Mouse (Mus musculus) cerebellum, postnatal 36 days (tissue): Measurements from ENCODE around the gene Pigl.
A peak's percentile ranks its signal among the peaks of the same experiment; 100 is the strongest.

Experiments used
- DNase-seq, 2 experiments: peaks; one replicate each; pipeline ENCODE4 v3.0.0; 2021 to 2022; ENCODE audit warnings: mixed read lengths in 2 of 2

The Pigl gene

DNA sequence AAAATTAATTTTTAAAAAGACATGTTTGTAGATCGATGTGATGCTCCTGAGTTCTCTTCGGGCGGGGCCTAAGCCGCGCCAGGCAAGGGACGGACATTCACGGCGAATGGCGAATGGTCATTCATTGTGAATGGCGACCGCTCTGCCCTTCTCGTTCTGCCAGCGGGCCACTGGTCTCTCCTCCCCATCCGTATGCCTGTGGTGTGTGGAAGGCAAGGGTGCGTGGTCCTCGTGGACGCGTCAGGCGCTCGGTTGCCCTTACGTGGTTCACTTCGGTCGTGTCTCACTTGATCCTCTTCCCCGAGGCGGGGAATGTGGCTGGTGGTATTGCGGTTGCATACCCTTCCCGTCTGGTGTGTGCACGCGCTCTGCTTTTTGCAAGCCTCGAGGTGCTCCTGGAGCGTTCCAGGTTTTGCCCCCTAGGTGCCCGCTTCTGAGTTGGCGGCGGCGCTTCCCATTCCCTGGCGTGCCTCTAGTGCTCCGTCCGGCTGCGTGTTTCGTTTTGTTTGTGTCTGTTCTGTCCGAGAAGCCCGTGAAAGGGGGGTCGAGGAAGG is 102.3 kb downstream of the Pigl start:
- peak in 1 of 2 experiments; percentile 14 for DNase-seq

DNA sequence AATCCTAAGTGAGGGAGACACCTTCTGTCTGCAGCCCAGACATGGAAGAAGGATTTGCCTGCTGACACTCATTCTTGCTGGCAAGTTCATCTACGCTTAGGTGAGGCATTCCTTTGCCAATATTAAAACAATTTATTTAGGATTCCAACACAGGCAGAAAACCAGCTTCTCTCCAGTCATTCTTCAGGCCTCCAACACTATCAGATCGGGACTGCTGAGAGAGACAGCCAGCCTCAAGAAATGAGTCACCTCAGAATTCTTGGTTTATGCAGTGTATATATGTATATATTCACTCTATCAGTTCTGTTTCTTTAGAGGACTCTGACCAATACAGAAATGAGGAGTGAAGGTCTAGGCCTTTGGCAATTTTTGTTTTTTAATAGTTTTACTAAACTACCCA is 105.3 kb downstream of the Pigl start:
- DNase-seq = no peak
